Mouse (Mus musculus) ovary, adult 2 months (tissue): ENCODE data around the gene 4931414P19Rik. TPM values are rescaled to one million over a fixed set of nuclear protein-coding genes. Genes with fewer than 3 reads are reported as not detected.

Experiments
- polyA plus RNA-seq: library from polyadenylated mRNA; depleted of rRNA; stranded (reverse); fragments of >200 nt; gene quantifications from 2 replicates; pipeline ENCODE4 v1.2.3, GENCODE M21; 2012; rRNA removed

4931414P19Rik gene
- polyA plus RNA-seq: 6.8 and 9.0 TPM in 2 replicates

GRCm38 (mm10) chr14:54605752-54606321, at the start of gene 4931414P19Rik:
TSS of gene 4931414P19Rik (minus strand) at chr14:54605993.

DNA sequence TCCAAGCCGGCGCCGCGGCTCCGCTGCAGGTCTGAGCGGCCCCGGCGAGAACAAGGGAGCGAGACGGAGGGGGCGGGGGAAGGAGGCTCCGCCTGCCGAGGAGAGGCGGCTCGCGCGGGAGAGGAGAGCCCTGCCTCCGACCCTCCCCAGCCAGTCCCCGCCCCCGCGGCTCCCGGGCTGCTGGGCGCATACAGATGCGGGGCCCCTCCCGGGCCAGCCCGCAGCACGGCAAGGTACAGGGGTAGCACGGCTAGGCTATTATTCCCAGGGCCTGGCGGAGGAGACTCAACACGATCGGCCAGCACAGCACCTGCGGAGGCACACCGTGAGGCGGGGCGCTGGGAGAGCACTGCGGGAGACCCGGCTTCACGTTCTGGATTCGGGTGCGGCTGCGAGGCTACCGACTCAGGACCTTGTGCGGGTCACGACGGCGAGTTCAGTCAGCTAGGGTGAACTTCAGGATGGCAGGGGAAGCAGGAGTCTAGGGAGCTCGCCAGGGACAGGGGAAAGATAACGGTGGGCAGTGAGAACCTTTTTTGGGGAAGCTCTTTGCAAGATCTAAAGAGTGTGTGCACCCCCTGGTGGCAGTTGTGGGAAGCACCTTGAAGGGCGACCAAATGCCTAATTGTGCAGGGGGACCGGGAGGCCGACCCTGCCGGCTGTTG, 35.6 kb upstream of the 4931414P19Rik start, which contains the start of gene Cdh24:
Gene Cdh24 (minus strand): TSS at position 60 of the 665 bp plus-strand sequence.

DNA sequence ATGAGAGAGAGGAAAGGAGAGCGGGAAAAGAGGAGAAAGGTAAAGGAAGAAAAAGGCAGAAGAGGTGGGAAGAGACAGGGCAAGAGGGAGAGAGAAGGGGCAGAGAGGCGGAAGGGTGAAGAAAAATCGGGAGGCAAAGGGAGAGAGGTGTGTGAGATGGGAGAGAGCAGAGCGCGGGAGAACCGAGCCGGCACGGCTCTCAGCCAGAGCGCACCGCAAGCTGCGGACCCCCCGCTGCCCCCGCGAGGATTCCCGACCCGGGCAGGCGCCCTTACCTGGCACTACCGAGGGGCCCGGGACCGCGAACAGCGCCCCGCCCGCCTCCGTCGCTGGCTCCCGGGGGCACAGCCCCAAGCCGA, 35.1 kb upstream of the 4931414P19Rik start, which contains the start of gene Gm17606:
Gene Gm17606 (plus strand): TSS at position 7 of the 359 bp plus-strand sequence.

DNA sequence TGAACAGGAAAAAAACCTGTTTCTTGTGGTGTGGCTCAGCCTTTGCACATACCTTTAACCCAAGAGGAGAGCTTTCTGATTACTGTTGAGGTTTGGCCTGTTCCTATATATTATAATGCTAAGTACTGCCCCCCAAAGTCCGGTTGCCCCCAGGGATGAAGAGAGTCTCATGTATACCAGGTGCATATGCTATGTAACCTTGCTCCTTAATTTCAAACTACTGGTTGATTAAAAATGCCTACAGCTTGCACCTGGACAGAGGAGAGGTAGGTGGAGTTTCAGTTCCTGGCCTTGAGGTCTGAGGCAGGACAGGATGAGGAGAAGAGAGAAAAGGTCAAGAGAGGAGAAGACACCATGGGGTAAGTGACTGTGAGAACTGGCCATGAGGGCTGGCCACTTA, 15.3 kb upstream of the 4931414P19Rik start, which contains the start of gene Psmb11:
Gene Psmb11 (plus strand): TSS at position 301 of the 400 bp plus-strand sequence.

DNA sequence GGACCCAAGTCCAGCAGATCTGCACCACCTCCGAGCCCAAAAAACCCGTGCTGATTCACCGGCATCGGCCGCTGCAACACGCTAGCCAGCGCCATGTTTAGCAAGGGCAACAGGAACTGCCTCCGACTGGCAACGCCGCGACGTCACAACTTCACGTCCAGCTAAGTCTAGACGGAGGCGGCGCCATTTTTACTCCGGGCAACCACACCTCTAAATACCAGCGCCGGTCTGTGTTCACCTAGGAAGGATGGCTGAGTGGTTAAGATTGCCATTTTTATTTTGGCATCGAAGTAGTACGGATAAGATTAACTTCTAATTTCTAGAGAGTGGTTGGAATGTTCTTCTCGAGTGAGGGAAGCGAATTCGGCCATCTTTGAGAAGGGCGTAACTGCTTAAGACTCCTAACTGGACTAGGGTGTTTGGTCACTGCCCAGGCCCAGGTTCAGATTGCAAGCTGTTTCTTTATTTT, 12.1 kb upstream of the 4931414P19Rik start, which contains the start of gene Psmb5:
Gene Psmb5 (minus strand): TSS at position 126 of the 469 bp plus-strand sequence.

GRCm38 (mm10) chr14:54577089-54577982, 28.5 kb downstream of the 4931414P19Rik start, which contains the start of gene Ajuba:
TSS of gene Ajuba (minus strand) at chr14:54577558.

DNA sequence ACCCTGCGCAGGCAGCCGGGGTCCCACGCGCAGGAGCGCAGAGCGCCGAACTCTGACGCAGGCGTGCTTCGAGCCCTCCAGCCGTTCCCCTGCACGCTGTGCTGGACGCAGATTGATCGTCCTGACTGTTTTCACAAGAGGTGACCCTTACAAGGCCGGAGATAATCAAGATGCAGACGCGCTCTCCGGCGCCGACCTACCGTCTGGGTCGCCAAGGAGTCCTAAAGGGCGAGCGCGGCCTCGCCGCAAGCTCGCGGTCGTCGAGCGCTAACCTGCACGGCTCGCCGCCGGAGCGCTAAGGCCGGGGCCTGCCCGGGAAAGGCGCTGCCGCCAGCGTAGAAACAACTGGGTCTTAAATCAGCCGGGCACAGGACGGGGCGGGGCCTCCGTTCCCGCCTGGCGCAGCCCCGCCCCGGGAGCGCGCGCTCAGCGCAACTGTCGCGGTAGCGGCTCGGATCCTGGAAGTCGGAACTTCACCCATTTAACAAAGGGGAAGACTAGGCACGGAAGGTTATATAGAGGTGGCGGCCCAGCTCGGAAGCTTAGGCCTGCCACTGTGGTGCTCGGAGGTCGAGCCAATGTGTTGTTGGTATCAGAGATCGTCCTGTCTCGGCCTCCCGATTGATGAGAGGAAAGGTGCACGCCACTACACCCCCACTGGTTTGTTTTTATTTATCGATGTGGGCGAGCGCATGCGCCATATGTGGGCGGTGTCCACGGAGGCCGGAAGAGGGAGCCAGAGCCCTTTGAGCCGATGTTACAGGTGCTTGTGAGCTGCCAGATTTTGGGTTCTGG, 51.6 kb downstream of the 4931414P19Rik start, which contains the start of gene Haus4:
Gene Haus4 (minus strand): TSS at position 642 of the 795 bp plus-strand sequence.

Other genes starting within 250 kb of the 4931414P19Rik start
- gene Oxa1l, start 245.2 kb downstream of the 4931414P19Rik start, polyA plus RNA-seq: 241 and 250 TPM in 2 replicates
- 29.5 and 33.5 TPM in 2 replicates for gene Slc7a7, start 188.2 kb downstream of the 4931414P19Rik start, polyA plus RNA-seq
- 312 and 887 TPM in 2 replicates for gene Mrpl52, start 179.1 kb downstream of the 4931414P19Rik start, polyA plus RNA-seq
- gene Mmp14, start 174.4 kb downstream of the 4931414P19Rik start, polyA plus RNA-seq: 466 and 518 TPM in 2 replicates
- gene Lrp10, start 141.9 kb downstream of the 4931414P19Rik start, polyA plus RNA-seq: 183 and 195 TPM in 2 replicates
- 5.3 and 7.4 TPM in 2 replicates for gene Rem2, start 129.9 kb downstream of the 4931414P19Rik start, polyA plus RNA-seq
- gene Prmt5, start 88.5 kb downstream of the 4931414P19Rik start, polyA plus RNA-seq: 26.2 and 38.4 TPM in 2 replicates
- 18.1 and 26.5 TPM in 2 replicates for gene Haus4, start 51.4 kb downstream of the 4931414P19Rik start, polyA plus RNA-seq
- gene Ajuba, start 28.4 kb downstream of the 4931414P19Rik start, polyA plus RNA-seq: 36.7 and 50.0 TPM in 2 replicates
- 210 and 317 TPM in 2 replicates for gene Psmb5, start 12.0 kb upstream of the 4931414P19Rik start, polyA plus RNA-seq
- 0.20 and 0.33 TPM in 2 replicates for gene Psmb11, start 15.4 kb upstream of the 4931414P19Rik start, polyA plus RNA-seq
- gene Gm17606, start 35.0 kb upstream of the 4931414P19Rik start, polyA plus RNA-seq: not detected in 2 replicates
- 16.8 and 16.9 TPM in 2 replicates for gene Cdh24, start 35.4 kb upstream of the 4931414P19Rik start, polyA plus RNA-seq
- gene 1700123O20Rik, start 80.2 kb upstream of the 4931414P19Rik start, polyA plus RNA-seq: 72.7 and 96.5 TPM in 2 replicates
- 165 and 172 TPM in 2 replicates for gene Acin1, start 80.9 kb upstream of the 4931414P19Rik start, polyA plus RNA-seq
- 0.26 and 0.71 TPM in 2 replicates for gene Gm29776, start 92.8 kb upstream of the 4931414P19Rik start, polyA plus RNA-seq
- 2.2 and 2.5 TPM in 2 replicates for gene Cebpe, start 106.2 kb upstream of the 4931414P19Rik start, polyA plus RNA-seq
- 70.9 and 104 TPM in 2 replicates for gene Slc7a8, start 176.0 kb upstream of the 4931414P19Rik start, polyA plus RNA-seq
- 0.19 and 0.30 TPM in 2 replicates for gene Rnf212b, start 208.1 kb upstream of the 4931414P19Rik start, polyA plus RNA-seq